Mouse (Mus musculus) frontal cortex, postnatal 25 days (tissue): Measurements from ENCODE around the gene Gm9732.
"Not testable (repeated sequence)": the region's sequence is repeated elsewhere in the genome, so short reads cannot be mapped to it uniquely, and the experiment has no call there.

ENCODE experiments used
- DNase-seq, 2 experiments: peaks; one replicate each; pipeline ENCODE4 v3.0.0; 2022; ENCODE audit warnings: low spot score in 2 of 2

Gene Gm9732

GRCm38 (mm10) chr14:43274986-43275511, at the start of gene Gm9732:
TSS of gene Gm9732 (plus strand) at chr14:43275036.
- not testable (repeated sequence) for DNase-seq

- DNase-seq: not testable (repeated sequence)
These were observed 39.6 kb upstream of the Gm9732 start, which contains the start of gene Gm8122 for GRCm38 (mm10) chr14:43235204-43235603. TSS of gene Gm8122 (minus strand) at chr14:43235304.

- peak; percentile 9 to 21 for DNase-seq
These were observed 37.1 kb upstream of the Gm9732 start for GRCm38 (mm10) chr14:43237769-43238168.

GRCm38 (mm10) chr14:43249611-43250170, 25.1 kb upstream of the Gm9732 start:
- DNase-seq: not testable (repeated sequence)

- DNase-seq: not testable (repeated sequence)
These were observed 24.1 kb upstream of the Gm9732 start for GRCm38 (mm10) chr14:43250549-43251253.

GRCm38 (mm10) chr14:43256511-43256910, 18.3 kb upstream of the Gm9732 start:
- DNase-seq: not testable (repeated sequence)

- DNase-seq: not testable (repeated sequence)
These were observed 16.5 kb upstream of the Gm9732 start, which contains the start of gene Gm8126 for GRCm38 (mm10) chr14:43258349-43258748. TSS of gene Gm8126 (plus strand) at chr14:43258649.

GRCm38 (mm10) chr14:43263421-43263820, 11.4 kb upstream of the Gm9732 start:
- DNase-seq: not testable (repeated sequence)

- DNase-seq: not testable (repeated sequence)
These were observed 6.2 kb upstream of the Gm9732 start for GRCm38 (mm10) chr14:43268521-43269084.

- DNase-seq: not testable (repeated sequence)
These were observed 5.6 kb upstream of the Gm9732 start for GRCm38 (mm10) chr14:43269211-43269610.

- not testable (repeated sequence) for DNase-seq
These were observed 1.7 kb upstream of the Gm9732 start for GRCm38 (mm10) chr14:43273161-43273560.

- DNase-seq: not testable (repeated sequence)
These were observed 916 bp downstream of the Gm9732 start for GRCm38 (mm10) chr14:43275752-43276151.

- DNase-seq: not testable (repeated sequence)
These were observed 2.6 kb downstream of the Gm9732 start for GRCm38 (mm10) chr14:43277468-43277867.

GRCm38 (mm10) chr14:43278146-43278545, 3.3 kb downstream of the Gm9732 start:
- not testable (repeated sequence) for DNase-seq

- DNase-seq: not testable (repeated sequence)
These were observed 3.8 kb downstream of the Gm9732 start for GRCm38 (mm10) chr14:43278681-43279080.

GRCm38 (mm10) chr14:43293503-43293902, 18.7 kb downstream of the Gm9732 start, which contains the start of gene Gm8127:
TSS of gene Gm8127 (minus strand) at chr14:43293832.
- not testable (repeated sequence) for DNase-seq

GRCm38 (mm10) chr14:43319516-43319915, 44.7 kb downstream of the Gm9732 start:
- not testable (repeated sequence) for DNase-seq

- DNase-seq: not testable (repeated sequence)
These were observed 53.8 kb downstream of the Gm9732 start for GRCm38 (mm10) chr14:43328603-43329002.

- DNase-seq: not testable (repeated sequence)
These were observed 56.6 kb downstream of the Gm9732 start for GRCm38 (mm10) chr14:43331362-43331880.

- DNase-seq: not testable (repeated sequence)
These were observed 62.8 kb downstream of the Gm9732 start for GRCm38 (mm10) chr14:43337646-43338045.

GRCm38 (mm10) chr14:43347711-43348110, 72.9 kb downstream of the Gm9732 start, which contains the start of gene 1700001F09Rik:
TSS of gene 1700001F09Rik (minus strand) at chr14:43347811.
- DNase-seq: not testable (repeated sequence)

- DNase-seq: not testable (repeated sequence)
These were observed 78.1 kb downstream of the Gm9732 start for GRCm38 (mm10) chr14:43352944-43353343.
